Mouse (Mus musculus): ENCODE data around the gene Thrap3. TPM values are rescaled to one million over a fixed set of nuclear protein-coding genes. Genes with fewer than 3 reads are reported as not detected.

Gene Thrap3
- polyA plus RNA-seq, 1 experiment from 2014 or later: 198 TPM

DNA sequence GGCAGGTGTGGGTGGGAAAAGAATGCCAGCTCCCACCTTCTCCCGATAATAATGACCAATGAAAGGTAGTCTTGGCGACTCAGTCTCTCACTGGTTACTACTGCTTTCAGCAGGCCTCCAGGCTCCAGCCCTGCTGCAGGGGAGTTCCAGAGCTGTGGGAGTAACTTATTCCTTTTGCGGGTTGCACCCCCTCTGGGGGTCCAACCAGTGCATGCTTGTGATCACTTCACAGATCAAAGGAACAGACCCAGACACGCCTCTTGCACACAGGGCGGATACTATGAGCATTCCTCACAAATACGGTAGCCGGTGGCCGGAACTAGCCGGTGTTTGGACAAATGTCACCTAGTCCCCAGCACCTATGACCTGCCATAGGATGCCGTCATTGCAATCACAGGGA lies 52.8 kb downstream of the Thrap3 start:
- peak overlapping the region; percentile 88 for H3K4me2 ChIP-seq
- peaks cover 55% of the 10 kb centered on the region for H3K4me1 ChIP-seq
- peaks cover 20% of the 10 kb centered on the region for H3K36me3 ChIP-seq
- no peaks in the 10 kb centered on the region for H3K9me3 ChIP-seq
- H3K4me3 ChIP-seq: peak overlapping the region; percentile 75
- H3K27ac ChIP-seq: peak overlapping the region; percentile 93
- peak overlapping the region; percentile 68 for H3K9ac ChIP-seq
- no peaks in the 10 kb centered on the region for H3K27me3 ChIP-seq
- WGBS: 10% methylated on average over 10 of the region's 10 CpGs
- ATAC-seq (ENCODE audit: insufficient number of reproducible peaks, low FRiP score, low TSS enrichment, low read depth): no peak

- Histone ChIP-seq H3K4me3 (peak overlapping the region; percentile 75), H3K36me3 (peaks cover 20% of the 10 kb centered on the region), H3K4me1 (peaks cover 55% of the 10 kb centered on the region), H3K27me3 (no peaks in the 10 kb centered on the region), H3K9ac (peak overlapping the region; percentile 68), H3K9me3 (no peaks in the 10 kb centered on the region), H3K4me2 (peak overlapping the region; percentile 88), H3K27ac (peak overlapping the region; percentile 93)
- ATAC-seq (ENCODE audit: insufficient number of reproducible peaks, low FRiP score, low TSS enrichment, low read depth): no peak
- 11% methylated on average over 42 of the region's 42 CpGs for WGBS
These were observed 53.4 kb downstream of the Thrap3 start for GRCm38 (mm10) chr4:126149041-126149676.

GRCm38 (mm10) chr4:126148161-126148961 lies 54.2 kb downstream of the Thrap3 start:
- H3K4me2 ChIP-seq: peak overlapping the region; percentile 88
- peaks cover 55% of the 10 kb centered on the region for H3K4me1 ChIP-seq
- ATAC-seq (ENCODE audit: insufficient number of reproducible peaks, low FRiP score, low TSS enrichment, low read depth): peak; percentile 59
- WGBS: under 1% methylated on average over 39 of the region's 67 CpGs
- H3K9me3 ChIP-seq: no peaks in the 10 kb centered on the region
- H3K27me3 ChIP-seq: no peaks in the 10 kb centered on the region
- peak overlapping the region; percentile 75 for H3K4me3 ChIP-seq
- H3K36me3 ChIP-seq: peaks cover 19% of the 10 kb centered on the region
- peak overlapping the region; percentile 93 for H3K27ac ChIP-seq
- peak overlapping the region; percentile 68 for H3K9ac ChIP-seq

GRCm38 (mm10) chr4:126147533-126148160 lies 54.9 kb downstream of the Thrap3 start, which contains the start of gene Eva1b:
Gene Eva1b (plus strand): TSS chr4:126147744.
- H3K27me3 ChIP-seq: no peaks in the 10 kb centered on the region
- no peaks in the 10 kb centered on the region for H3K9me3 ChIP-seq
- peak within 1 kb of the TSS; percentile 75 for H3K4me3 ChIP-seq
- H3K9ac ChIP-seq: peak within 1 kb of the TSS; percentile 68
- ATAC-seq (ENCODE audit: insufficient number of reproducible peaks, low FRiP score, low TSS enrichment, low read depth): peak; percentile 30; the same call in 1 of the 2 replicates
- peak within 1 kb of the TSS; percentile 93 for H3K27ac ChIP-seq
- peak within 1 kb of the TSS; percentile 88 for H3K4me2 ChIP-seq
- H3K4me1 ChIP-seq: peaks cover 55% of the 10 kb centered on the region
- 1% methylated on average over 24 of the region's 24 CpGs for WGBS
- peaks cover 15% of the 10 kb centered on the region for H3K36me3 ChIP-seq

GRCm38 (mm10) chr4:126146974-126147532 lies 55.5 kb downstream of the Thrap3 start:
- WGBS: 25% methylated on average over 9 of the region's 9 CpGs
- Histone ChIP-seq H3K9me3 (no peaks in the 10 kb centered on the region), H3K4me3 (peak overlapping the region; percentile 75), H3K36me3 (peaks cover 9% of the 10 kb centered on the region), H3K4me2 (peak overlapping the region; percentile 88), H3K27ac (peak overlapping the region; percentile 93), H3K27me3 (no peaks in the 10 kb centered on the region), H3K4me1 (peaks cover 51% of the 10 kb centered on the region), H3K9ac (no peak overlapping the region)
- ATAC-seq (ENCODE audit: insufficient number of reproducible peaks, low FRiP score, low TSS enrichment, low read depth): no peak

GRCm38 (mm10) chr4:126145396-126145795 lies 57.2 kb downstream of the Thrap3 start:
- H3K4me2 ChIP-seq: no peak overlapping the region
- H3K9ac ChIP-seq: no peak overlapping the region
- H3K27ac ChIP-seq: no peak overlapping the region
- 0 out of 2 replicates have a peak, but pooled peaks cover 5% of the 10 kb centered on the region for H3K36me3 ChIP-seq
- H3K4me3 ChIP-seq: no peak overlapping the region
- H3K9me3 ChIP-seq: no peaks in the 10 kb centered on the region
- WGBS: 39% methylated on average over 3 of the region's 4 CpGs
- peaks cover 35% of the 10 kb centered on the region for H3K4me1 ChIP-seq
- no peak for ATAC-seq (ENCODE audit: insufficient number of reproducible peaks, low FRiP score, low TSS enrichment, low read depth)
- H3K27me3 ChIP-seq: no peaks in the 10 kb centered on the region

GRCm38 (mm10) chr4:126141021-126141420 lies 61.5 kb downstream of the Thrap3 start:
- Histone ChIP-seq H3K4me2 (no peak overlapping the region), H3K27me3 (no peaks in the 10 kb centered on the region), H3K36me3 (peaks cover 40% of the 10 kb centered on the region), H3K4me1 (no peaks in the 10 kb centered on the region), H3K9ac (no peak overlapping the region), H3K9me3 (no peaks in the 10 kb centered on the region), H3K4me3 (no peak overlapping the region), H3K27ac (peak overlapping the region; percentile 17; the same call in 1 of the 2 replicates)
- whole genome bisulfite sequencing: 77% methylated on average over 5 of the region's 5 CpGs
- ATAC-seq (ENCODE audit: insufficient number of reproducible peaks, low FRiP score, low TSS enrichment, low read depth): no peak

GRCm38 (mm10) chr4:126137773-126138172 lies 64.8 kb downstream of the Thrap3 start:
- no peak for ATAC-seq (ENCODE audit: insufficient number of reproducible peaks, low FRiP score, low TSS enrichment, low read depth)
- no peak overlapping the region for H3K9ac ChIP-seq
- H3K4me1 ChIP-seq: peaks cover 7% of the 10 kb centered on the region
- H3K4me2 ChIP-seq: no peak overlapping the region
- no peak overlapping the region for H3K27ac ChIP-seq
- WGBS: 78% methylated on average over 4 of the region's 4 CpGs
- H3K27me3 ChIP-seq: no peaks in the 10 kb centered on the region
- H3K4me3 ChIP-seq: no peak overlapping the region
- peaks cover 63% of the 10 kb centered on the region for H3K36me3 ChIP-seq
- H3K9me3 ChIP-seq: no peaks in the 10 kb centered on the region

DNA sequence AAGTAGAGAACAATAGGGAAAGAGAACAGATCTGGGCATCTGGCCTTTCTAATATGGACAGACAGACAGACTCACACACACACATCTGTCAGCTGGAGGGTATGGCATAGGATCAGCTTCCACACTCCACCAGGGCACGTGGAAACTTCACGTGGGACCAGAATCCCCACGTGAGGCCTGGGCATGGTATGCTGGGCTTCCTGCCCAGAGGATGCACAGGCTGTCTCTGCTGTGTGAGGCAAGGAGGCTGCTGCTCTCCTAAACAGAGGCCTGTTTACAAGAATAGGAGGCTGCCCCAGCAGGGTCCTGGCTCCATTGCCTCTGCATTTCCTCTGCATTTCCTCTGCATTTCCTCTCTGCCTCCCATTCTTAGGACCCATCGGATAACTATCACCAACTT lies 67.9 kb downstream of the Thrap3 start:
- no peak for ATAC-seq (ENCODE audit: insufficient number of reproducible peaks, low FRiP score, low TSS enrichment, low read depth)
- H3K4me3 ChIP-seq: no peak overlapping the region
- H3K4me2 ChIP-seq: no peak overlapping the region
- H3K9me3 ChIP-seq: no peaks in the 10 kb centered on the region
- no peaks in the 10 kb centered on the region for H3K27me3 ChIP-seq
- peaks cover 67% of the 10 kb centered on the region for H3K36me3 ChIP-seq
- no peak overlapping the region for H3K9ac ChIP-seq
- no peak overlapping the region; the same call in 1 of the 2 replicates for H3K27ac ChIP-seq
- WGBS: 76% methylated on average over 4 of the region's 4 CpGs
- H3K4me1 ChIP-seq: peaks cover 34% of the 10 kb centered on the region

DNA sequence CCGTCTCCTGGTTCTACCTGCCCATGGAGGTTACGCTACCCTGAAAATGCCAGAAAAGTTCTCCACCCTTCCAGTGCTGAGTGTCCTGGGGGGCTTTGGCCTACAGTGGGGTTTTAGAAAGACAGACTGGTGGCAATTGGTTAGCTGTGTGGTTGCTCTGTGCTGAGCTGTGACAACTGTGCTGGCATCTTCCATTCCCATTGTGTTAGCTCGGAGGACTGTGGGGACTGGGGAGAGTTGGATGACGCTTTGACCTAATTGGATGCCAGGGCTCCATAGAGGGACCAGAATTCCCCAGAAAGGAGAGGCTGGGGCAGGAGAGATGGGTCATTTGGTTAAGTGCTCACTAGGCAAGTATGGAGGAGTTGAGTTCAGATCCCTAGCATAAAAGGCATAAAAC lies 68.3 kb downstream of the Thrap3 start:
- WGBS: 92% methylated on average over 4 of the region's 4 CpGs

DNA sequence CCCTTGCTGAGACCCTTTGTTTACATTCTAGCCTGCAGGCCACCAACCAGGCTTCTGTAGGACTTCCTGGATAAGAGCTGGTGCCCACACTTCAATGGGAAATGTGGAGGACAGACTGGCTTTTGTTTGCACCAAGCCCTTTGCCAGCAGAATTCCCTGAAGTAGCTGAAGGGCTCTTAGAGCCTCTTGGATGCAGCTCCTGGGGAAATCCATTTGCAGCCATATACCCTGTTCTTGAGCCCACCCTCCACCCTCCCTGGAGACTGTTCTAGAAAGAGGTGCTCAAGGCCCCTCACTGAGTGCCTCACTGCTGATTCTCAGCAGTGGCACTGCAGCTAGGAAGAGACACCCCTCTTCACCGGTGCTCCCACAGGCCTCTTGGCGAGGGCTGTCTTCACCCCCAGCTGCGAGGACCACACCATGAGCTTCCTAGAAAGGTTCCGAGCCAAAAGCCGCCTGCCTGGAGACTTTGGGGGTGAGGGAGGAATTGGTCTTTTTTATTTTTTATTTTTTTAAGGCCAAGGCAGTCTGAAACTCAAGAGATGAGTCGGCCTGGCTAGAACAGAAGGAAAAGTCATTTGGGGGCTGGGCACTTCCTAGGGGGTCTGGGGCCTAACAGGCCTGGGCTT lies 69.8 kb downstream of the Thrap3 start:
- no peaks in the 10 kb centered on the region for H3K9me3 ChIP-seq
- no peak for ATAC-seq (ENCODE audit: insufficient number of reproducible peaks, low FRiP score, low TSS enrichment, low read depth)
- H3K9ac ChIP-seq: no peak overlapping the region
- H3K36me3 ChIP-seq: peaks cover 67% of the 10 kb centered on the region
- H3K4me1 ChIP-seq: peaks cover 34% of the 10 kb centered on the region
- no peak overlapping the region for H3K4me3 ChIP-seq
- no peaks in the 10 kb centered on the region for H3K27me3 ChIP-seq
- WGBS: 66% methylated on average over 6 of the region's 6 CpGs
- peak overlapping the region; percentile 77 for H3K27ac ChIP-seq
- no peak overlapping the region for H3K4me2 ChIP-seq

More for the DNA sequence above, 68.3 kb downstream of the Thrap3 start:
- ATAC-seq (ENCODE audit: insufficient number of reproducible peaks, low FRiP score, low TSS enrichment, low read depth): no peak
- Histone ChIP-seq H3K27ac (no peak overlapping the region), H3K9ac (no peak overlapping the region), H3K27me3 (no peaks in the 10 kb centered on the region), H3K4me1 (peaks cover 34% of the 10 kb centered on the region), H3K4me2 (no peak overlapping the region), H3K4me3 (no peak overlapping the region), H3K36me3 (peaks cover 67% of the 10 kb centered on the region), H3K9me3 (no peaks in the 10 kb centered on the region)

Measured in limb, embryonic 15.5 days (tissue).